Mouse (Mus musculus) CD4-positive, CD25-positive, alpha-beta regulatory T cell (primary cell): ENCODE measurements around the gene Olfr1303. TPM values are rescaled to one million over a fixed set of nuclear protein-coding genes. Genes with fewer than 3 reads are reported as not detected.

Experiments
- polyA plus RNA-seq: library from polyadenylated mRNA; unstranded; fragments of 100-300 nt; shearing (Covaris generic); gene quantifications from one replicate; pipeline ENCODE4 v1.2.1, GENCODE M21; 2017

The Olfr1303 gene
- not detected for polyA plus RNA-seq

DNA sequence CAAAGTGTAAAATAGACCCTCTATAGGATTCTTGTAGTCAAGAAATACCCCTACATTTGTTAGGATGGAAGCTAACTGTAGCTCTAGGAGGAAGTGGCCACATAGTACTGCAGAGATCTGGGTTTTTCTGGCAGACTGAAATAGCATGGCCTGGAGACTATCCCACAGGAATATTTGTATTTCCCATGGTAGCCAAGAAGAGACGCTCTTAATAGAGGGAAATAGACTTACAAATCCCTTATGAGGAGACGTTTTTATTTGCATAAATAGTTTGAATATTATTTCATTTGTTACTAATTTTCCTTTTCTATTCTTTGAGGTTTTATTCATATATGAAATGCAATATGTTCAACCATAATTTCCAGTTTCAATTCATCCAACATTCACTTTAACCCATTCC is at the start of gene Olfr1303:
Olfr1303 (minus strand) TSS at position 101 of the 400 bp plus-strand sequence.

DNA sequence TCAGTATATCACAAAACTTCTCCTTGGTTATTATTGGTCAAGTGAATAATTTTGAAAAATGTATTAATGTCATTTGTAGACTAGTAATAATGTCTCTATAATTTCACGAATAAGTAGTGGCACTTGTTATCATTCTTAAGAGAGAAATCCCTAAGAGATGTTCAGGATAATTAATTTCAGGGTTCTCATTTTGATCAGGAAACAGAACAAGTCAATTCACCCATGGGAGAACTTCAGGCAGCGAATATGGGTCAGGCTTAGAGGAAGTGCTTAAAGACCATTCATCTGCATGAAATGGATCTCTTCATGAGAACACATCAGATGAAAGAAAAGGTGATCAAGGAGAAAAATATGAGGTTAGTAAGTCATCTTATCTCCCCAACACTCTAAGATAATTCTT is 43.0 kb downstream of the Olfr1303 start, which contains the start of gene Olfr1302:
Olfr1302 (plus strand) TSS at position 301 of the 400 bp plus-strand sequence.

Other genes with a start within 250 kb of the Olfr1303 start
- gene Olfr1297, start 193.8 kb downstream of the Olfr1303 start, polyA plus RNA-seq, result not detected
- not detected for gene Olfr1298, start 171.1 kb downstream of the Olfr1303 start, polyA plus RNA-seq
- gene Olfr1299, start 158.9 kb downstream of the Olfr1303 start, polyA plus RNA-seq, result not detected
- gene Olfr1301, start 69.3 kb downstream of the Olfr1303 start, polyA plus RNA-seq, result not detected
- not detected for gene Olfr1302, start 42.9 kb downstream of the Olfr1303 start, polyA plus RNA-seq
- gene Olfr1305, start 56.8 kb upstream of the Olfr1303 start, polyA plus RNA-seq, result not detected
- gene Olfr1306, start 95.9 kb upstream of the Olfr1303 start, polyA plus RNA-seq, result not detected
- gene Olfr1307, start 129.1 kb upstream of the Olfr1303 start, polyA plus RNA-seq, result 0.04 TPM
- not detected for gene Olfr1308, start 144.6 kb upstream of the Olfr1303 start, polyA plus RNA-seq
- not detected for gene Olfr1309, start 169.9 kb upstream of the Olfr1303 start, polyA plus RNA-seq
- gene Olfr1310, start 192.4 kb upstream of the Olfr1303 start, polyA plus RNA-seq, result not detected
- gene Olfr1311, start 204.1 kb upstream of the Olfr1303 start, polyA plus RNA-seq, result not detected
- not detected for gene Olfr1312, start 229.9 kb upstream of the Olfr1303 start, polyA plus RNA-seq